Mouse (Mus musculus): ENCODE measurements around the gene Dennd1a.
A peak's percentile ranks its signal among the peaks of the same experiment; 100 is the strongest.

The Dennd1a gene

DNA sequence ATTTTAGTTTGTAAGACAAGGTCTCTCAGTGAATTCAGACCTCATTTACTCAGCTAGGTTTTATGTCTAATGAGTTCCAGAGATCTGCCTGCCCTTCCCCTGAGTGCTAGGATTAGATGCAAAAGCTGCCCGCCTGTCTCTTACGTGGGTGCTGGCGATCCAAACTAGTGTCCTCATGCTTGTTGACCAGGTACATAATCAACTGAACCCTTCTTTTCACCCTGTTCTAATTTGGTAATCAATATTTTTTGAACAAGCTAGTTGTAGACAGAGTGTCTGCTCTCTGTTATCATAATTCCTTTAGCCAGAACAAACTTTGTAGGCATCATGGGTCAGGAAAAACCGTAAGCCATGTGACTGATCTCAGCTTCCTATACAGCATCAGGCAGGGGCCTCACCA is 241.9 kb downstream of the Dennd1a start:
- DNase-seq (ENCODE audit: low read depth): no peak

- DNase-seq (ENCODE audit: low read depth): no peak
Observed at GRCm38 (mm10) chr2:38040845-38041244, 246.3 kb downstream of the Dennd1a start.

DNA sequence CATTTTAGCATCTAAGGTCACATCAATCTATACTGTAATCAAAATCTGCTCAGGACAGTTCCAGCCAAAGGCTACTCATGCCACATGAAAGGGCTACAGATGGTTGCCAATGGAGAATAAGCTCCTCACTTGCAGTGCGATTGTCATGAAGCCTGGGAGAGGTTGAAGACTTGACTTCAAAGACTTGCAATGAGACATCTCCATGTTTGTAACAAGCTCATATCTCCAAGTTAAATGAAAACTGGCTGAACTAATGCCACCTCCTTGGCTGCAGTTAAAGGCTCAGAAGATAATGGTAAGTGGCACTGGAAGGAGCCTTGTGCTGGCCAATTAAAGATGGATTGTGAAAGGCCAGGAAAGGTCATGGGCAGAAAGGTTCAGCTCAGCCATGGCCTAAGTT is 247.6 kb downstream of the Dennd1a start:
- no peak for DNase-seq (ENCODE audit: low read depth)

DNA sequence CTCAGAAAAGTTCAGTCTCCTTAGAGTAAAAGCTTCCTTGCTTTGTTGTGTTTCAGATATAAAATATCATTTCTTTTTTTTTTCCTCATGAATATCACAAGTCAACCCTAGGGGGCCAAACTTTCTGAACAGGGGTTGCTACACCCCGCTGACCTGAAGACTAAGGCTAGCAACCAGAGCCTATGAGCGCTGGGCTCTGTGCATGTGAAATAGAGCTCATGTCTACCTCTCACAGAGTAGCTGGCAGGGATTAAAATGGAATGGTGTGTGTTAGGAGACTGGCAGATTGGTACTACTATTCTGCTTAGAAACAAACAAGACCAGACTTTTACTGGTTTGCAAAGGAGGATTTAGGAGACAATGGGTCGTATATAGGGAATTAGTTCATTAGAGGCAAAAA is 258.9 kb downstream of the Dennd1a start:
- no peak for DNase-seq (ENCODE audit: low read depth)

DNA sequence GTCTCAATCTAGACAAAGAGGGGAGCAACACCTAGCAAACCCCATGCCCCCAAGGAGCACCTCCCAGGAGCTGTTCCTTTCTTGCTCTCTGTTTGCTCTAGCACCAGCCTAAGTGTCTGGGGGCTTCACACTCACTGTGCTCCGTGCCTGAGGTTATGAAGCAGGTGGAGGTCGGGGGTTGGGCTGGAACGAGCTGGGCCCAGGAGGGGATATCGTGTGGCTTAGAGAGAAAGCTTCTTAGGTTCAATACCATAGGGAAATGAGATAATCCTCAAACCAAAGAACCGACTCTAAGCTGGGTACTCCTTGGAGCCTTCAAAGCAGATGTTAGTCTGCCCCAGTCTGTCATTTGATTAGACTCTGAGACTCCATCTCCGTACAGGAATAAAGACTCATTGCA is 261.6 kb downstream of the Dennd1a start:
- DNase-seq (ENCODE audit: low read depth): no peak

DNA sequence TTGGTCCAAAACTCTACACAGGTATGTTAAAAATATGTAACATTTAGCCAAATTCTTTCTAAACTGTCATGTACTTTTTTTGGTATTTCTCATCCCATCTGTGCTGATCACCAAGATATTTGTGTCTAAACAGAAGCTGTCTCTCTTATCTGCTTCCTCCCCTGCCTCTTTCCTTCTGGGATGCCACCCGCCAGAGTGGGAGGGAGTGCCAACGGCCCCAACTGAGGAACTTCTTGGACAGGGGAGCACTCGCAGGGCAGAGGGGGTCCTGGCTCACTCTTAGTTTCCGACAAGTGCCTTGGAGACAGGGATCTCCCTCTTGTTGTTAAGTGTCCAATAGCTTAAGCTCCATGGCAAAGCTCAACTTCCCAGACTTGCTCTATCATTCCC is 263.5 kb downstream of the Dennd1a start:
- DNase-seq (ENCODE audit: low read depth): no peak

DNA sequence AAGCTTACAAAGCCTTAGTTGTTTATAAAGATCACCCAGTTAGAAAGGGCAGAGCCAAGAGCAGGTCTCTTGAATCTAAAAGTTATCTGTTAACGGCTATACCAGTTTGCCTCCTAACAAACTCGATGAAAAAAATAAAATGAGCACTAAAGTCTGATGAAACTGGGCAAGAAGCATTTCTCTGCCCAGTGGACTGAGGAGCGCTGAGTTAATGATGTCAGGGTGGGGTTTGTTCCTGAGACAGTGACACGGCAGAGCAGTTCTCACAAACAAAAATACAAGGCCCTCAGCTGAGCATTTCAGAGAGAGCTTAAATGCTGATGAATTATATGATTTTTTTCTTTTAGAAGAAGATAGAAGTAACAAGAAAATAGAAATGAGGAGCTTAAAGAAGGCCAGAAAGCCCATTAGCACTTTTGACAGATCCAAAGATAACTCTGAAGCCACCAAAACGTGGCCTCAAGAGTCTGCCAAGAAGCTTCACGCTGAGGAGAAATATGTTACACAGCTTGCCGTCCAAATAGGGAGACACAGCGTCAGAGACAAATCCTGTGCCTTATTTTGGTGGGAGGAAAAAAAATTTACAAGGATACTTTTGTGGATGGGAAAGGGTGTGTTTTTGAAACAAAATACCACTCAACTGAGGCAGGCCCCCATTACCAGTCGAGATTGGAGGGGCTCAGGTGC is 264.0 kb downstream of the Dennd1a start:
- DNase-seq (ENCODE audit: low read depth): no peak

DNA sequence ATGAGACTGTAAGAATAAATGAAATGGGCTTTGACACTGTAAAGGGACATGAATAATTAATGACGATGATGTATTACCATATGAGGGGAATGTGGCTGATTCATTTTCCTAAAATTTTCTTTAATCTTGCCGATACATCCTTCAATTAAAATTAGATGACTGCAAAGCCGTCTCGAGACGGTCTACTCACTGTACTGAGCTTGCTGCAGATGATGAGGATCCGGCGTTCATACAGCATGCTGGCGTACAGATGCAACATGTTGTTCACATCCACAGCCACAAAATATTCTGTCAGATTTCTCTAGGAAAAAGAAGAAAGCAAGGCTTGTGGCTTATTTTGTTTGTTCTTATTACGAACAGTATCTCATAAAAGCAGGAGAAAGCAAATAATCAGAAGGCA is 266.0 kb downstream of the Dennd1a start:
- no peak for DNase-seq (ENCODE audit: low read depth)

DNA sequence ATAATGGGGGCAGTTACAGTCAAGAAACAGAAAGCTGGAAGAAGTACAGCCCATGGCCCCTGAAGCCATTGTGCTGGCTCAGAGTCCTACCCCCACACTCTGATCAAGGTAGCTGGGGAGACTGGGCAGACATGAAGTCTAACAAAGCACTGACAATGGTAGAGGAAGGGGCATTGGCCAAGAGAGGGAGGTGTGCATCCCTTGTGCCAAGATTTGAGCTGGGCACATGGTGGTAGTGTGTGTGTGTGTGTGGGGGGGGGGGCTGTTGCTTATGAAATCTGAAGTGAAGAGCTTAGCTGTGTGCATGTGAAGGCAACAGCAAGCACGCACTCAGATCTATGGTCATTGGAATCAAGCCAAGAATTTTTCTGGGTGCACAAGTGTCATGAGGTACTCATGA is 272.5 kb downstream of the Dennd1a start:
- no peak for DNase-seq (ENCODE audit: low read depth)

DNA sequence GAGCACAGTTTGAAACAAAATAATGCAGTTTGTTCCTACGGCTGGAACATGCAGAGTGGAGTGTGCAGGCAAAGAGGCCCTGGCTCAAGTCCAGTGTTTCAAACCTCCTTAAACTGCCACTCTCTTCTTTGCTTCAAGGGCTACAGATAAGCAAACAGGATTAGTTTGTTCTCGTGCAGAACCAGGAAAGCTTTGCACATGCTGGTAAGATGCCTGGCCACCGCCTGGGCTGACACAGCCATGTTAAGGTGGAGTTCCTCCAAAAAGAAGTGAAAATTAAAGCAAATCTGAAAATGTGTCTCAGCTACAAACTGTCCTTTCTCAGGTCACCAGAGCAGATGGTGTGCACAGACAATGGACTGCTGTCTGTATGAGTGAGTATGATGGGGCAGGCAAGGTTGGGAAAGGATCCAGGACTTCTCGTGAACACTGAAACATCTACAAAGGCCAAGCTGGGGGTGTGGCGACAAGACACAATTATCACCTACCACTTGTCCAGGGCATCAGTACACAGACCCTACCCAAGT is 273.3 kb downstream of the Dennd1a start:
- DNase-seq (ENCODE audit: low read depth): peak; percentile 2

DNA sequence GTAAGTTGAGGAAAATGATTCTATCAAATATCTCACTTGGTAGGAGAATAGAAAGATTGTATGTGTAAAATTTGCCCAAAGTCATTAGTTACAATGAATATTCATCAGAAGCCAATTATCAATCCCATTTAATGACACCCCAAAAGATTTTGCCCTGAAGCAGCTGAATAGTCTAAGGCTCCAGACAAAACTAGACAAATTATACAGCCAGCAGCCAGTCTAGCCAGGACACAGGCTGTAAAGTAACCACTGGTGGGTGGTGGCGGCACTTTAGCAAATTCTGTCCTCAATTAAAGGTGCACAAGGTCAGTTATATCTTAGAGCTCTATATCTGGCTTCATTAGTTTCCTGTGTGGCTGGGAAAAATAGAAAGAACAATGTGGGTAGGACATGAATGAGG is 280.0 kb downstream of the Dennd1a start:
- DNase-seq (ENCODE audit: low read depth): no peak

DNA sequence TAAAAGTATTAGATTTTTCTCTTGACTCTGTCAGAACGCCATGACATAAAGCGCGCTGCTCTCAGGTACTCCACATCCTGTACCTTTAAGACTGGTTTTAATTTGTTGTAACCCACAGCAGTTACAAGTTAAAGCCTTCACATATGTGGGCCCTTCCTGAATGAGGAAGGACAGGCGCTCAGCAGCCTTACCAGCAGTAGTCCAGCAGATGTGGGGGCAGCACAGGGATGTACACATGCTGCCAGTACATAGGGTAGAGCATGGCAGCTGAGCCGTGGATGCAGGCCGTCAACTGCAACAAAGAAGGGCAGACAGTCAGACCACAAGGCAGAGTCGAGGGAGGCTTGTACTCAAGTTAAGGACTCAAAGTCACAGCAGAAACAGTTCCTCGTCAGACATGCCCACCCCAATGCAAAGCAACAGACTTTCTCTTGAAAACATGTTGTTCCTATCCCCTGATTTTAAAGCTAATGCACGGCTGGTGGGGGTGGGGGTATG is 284.0 kb downstream of the Dennd1a start:
- DNase-seq (ENCODE audit: low read depth): no peak

DNA sequence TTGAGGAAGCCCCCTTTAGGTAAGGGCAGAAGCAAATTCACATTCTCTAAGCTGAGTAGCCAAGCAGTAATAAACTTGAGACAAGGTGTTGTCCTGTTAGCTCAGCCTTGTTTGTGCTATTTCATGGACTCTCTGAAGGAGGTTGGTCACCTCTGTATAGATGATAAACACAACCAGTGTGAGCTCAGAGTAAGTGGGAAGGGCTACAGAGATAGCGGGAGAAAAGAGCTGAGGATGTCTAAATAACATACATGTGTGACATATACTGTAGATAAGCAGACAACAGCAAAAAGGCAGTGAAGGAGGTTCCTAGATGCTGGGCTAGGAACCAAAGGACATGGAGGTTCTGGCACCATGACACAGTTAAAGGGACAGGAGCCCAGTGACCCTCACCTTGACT is 286.2 kb downstream of the Dennd1a start:
- DNase-seq (ENCODE audit: low read depth): no peak

DNA sequence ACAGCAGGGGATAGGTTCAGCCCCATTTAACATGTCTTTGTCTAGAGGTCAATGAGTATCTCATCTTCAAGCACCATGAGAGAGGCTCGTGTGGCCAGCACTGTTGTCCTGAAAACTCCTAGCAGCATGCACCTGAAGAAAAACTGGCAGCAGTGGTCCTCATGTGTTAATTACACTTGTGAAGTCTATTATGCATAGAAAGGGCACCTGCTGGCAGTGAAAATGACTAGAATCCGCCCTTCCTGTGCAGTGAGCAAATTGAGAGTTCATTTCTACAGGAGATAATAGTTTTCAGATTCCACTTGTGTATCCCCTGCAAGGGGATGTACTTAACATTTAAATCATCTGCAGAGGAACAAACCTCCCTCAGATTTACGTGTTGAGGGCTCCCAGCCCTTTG is 289.2 kb downstream of the Dennd1a start:
- no peak for DNase-seq (ENCODE audit: low read depth)

- DNase-seq (ENCODE audit: low read depth): no peak
Observed at GRCm38 (mm10) chr2:37989091-37989490, 298.1 kb downstream of the Dennd1a start.

DNA sequence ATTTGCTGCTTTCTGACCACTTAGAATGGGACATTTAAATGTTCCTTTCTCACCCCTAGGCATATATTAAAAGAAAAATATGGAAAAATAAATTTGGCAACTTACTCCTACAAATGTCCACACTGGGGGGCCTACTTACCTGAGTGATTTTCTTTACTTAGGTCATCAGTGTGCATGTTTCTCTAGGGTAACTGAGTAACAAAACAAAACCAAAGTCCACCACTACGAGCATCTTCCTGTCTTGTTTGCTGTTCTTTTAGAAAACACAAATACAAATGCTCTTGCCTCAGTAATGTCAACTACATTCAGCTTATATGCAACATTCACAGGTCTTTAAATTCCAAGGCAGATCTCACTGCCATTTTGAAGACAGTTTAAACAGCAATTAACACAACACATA is 298.9 kb downstream of the Dennd1a start:
- no peak for DNase-seq (ENCODE audit: low read depth)

DNA sequence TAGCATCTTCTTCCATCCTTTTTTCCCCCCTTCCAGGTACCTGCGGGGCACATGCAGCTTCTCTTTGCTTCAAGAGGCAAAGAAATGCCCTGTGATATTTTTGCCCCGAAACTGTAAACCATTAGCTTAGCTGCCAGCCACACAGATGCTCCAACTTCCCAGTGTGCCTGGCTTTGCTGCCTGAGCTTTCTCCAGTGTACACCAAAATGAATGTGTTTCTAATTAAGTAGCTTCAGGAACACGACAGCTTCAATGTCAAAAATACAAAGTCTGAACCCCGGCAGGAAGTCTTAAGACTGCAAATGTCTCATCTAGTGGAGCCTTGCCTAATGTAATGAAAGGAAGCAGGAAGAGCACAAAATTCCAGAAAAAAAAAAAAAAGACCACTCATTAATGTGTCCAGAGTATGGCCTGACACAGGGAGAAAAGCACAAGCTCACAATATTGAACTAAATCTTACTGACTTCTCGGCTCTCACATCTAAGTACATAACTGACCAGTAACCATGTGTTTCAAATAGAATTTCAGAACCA is 301.4 kb downstream of the Dennd1a start:
- DNase-seq (ENCODE audit: low read depth): peak; percentile 25

- DNase-seq (ENCODE audit: low read depth): no peak
Observed at GRCm38 (mm10) chr2:37982714-37983113, 304.5 kb downstream of the Dennd1a start.

DNA sequence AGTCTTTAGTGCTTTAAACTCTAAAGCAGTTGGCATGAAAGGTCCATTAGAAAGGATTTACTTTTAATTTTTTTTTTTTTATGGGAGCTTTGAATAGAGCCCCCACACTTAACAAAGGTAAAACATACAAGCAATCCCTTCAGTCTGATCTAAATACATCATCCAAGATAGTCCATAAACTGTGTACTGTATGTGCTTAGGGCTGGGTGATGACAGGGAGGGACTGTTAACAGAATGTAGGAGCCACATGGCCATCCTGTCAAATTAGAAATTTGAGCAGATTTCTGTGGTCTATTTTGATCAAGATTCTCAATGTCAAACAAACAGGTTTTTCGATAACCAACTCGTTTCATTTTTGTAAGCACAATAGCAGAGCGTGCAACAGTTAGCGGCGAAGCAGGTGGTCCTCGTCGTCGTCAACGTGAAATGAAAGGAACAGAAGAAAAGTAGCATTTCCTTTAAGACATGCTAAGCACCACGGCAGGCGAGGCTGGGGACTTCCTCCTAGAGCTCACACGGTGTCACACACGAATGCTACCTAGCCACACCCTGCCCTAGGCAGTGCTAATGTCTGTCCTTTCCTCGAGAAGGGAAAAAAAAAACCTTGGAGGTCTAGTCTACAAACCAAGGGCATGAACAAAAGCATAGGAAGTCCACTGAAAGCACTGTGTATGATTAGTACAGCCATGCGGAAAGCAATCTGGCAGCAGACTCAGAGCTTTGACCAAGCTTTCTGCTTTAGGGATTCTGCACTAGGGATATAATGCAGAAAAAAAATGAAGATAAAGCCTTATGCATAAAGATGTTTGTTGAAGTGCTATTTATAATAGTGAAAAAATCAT is 305.4 kb downstream of the Dennd1a start:
- no peak for DNase-seq (ENCODE audit: low read depth)

GRCm38 (mm10) chr2:37974201-37974600 is 313.0 kb downstream of the Dennd1a start:
- no peak for DNase-seq (ENCODE audit: low read depth)

DNA sequence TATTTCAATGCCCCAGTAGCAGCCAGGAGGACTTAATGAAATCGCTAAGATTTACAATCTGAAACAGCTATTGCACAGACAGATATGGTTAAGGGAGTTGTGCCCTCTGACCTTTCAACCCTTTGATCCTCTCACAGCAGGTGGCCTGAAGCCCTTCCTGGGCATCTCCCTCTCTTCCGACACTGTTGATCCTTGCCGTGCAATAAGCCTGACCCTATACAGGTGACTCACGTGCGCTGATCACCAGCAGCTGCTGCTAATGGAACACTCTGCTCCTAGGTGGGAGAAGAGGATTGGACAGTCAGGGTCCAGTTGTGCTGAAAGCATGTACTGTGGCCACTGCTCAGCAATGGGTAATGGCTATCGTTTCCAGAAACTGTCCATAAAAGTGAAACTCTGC is 314.6 kb downstream of the Dennd1a start:
- DNase-seq (ENCODE audit: low read depth): no peak

GRCm38 (mm10) chr2:37971726-37972125 is 315.5 kb downstream of the Dennd1a start:
- DNase-seq (ENCODE audit: low read depth): no peak
